27 mouse cellular contexts compared by ENCODE assay signal in genomic region chr10:59720017-59720416, GRCm38 (mm10). TPM values are rescaled to one million over a fixed set of nuclear protein-coding genes. Genes with fewer than 3 reads are reported as not detected.
DNase-seq lines count a peak whose midpoint lies in the region; ATAC-seq lines count a peak whose summit lies in the region.
"Had no signal": no experiment of that assay in that cellular context is flagged by ENCODE, and none has a peak within 500 bp of the region (broad histone marks: within the 10 kb centered on the region; RNA-seq: fewer than 3 reads in every experiment).

No protein-coding gene starts in this region.

- no peak overlapping the region for H3K4me2 ChIP-seq in kidney, embryonic 15.5 days
- H3K4me2 ChIP-seq in intestine, embryonic 16.5 days (ENCODE audit: low read depth, low read length) = no peak overlapping the region
- H3K4me2 ChIP-seq: embryonic facial prominence, embryonic 12.5 days; forebrain, embryonic 12.5 days had no signal

- peaks cover 31% of the 10 kb centered on the region for H3K4me1 ChIP-seq in kidney, embryonic 15.5 days
- peaks cover 94% of the 10 kb centered on the region for H3K4me1 ChIP-seq in megakaryocyte, embryonic 14.5 days
- peaks cover 16% of the 10 kb centered on the region; the same call in 1 of the 2 replicates for H3K4me1 ChIP-seq in intestine, embryonic 16.5 days (ENCODE audit: control insufficient read depth, insufficient read depth, low read length)

- H3K9me3 ChIP-seq in kidney, embryonic 15.5 days (replicated peaks) = no peaks in the 10 kb centered on the region
- H3K9me3 ChIP-seq in megakaryocyte, embryonic 14.5 days = no peaks in the 10 kb centered on the region
- H3K9me3 ChIP-seq in intestine, embryonic 16.5 days (ENCODE audit: control insufficient read depth, low read length) = no peaks in the 10 kb centered on the region
- H3K9me3 ChIP-seq: embryonic facial prominence, embryonic 10.5 days; embryonic facial prominence, embryonic 12.5 days; forebrain, embryonic 10.5 days; forebrain, embryonic 12.5 days; G1E had no signal

- no peak overlapping the region for H3K4me3 ChIP-seq in kidney, embryonic 15.5 days (replicated peaks)
- H3K4me3 ChIP-seq in megakaryocyte, embryonic 14.5 days (replicated peaks) = peak overlapping the region; percentile 76
- no peak overlapping the region for H3K4me3 ChIP-seq in intestine, embryonic 16.5 days (ENCODE audit: low read length)
- H3K4me3 ChIP-seq: embryonic facial prominence, embryonic 10.5 days; embryonic facial prominence, embryonic 12.5 days; erythroblast, embryonic 14.5 days; forebrain, embryonic 10.5 days; forebrain, embryonic 12.5 days had no signal

- DNase-seq in kidney, postnatal 14 days = no peak
- DNase-seq in NIH3T3 (ENCODE audit: low read depth) = peak; percentile 59
- no peak for DNase-seq in adrenal gland, adult 8-10 months
- no peak for DNase-seq in right cerebral cortex, postnatal 36 days (ENCODE audit: low spot score in 2 of 2)
- DNase-seq: adrenal gland, adult 2 months; adrenal gland, postnatal 14 days; adrenal gland, postnatal 36 days; B cell, adult 2 months; cerebellum, adult 11-12 months; cerebellum, adult 2 months; cerebellum, adult 9-10 months; cerebellum, postnatal 10 days; cerebellum, postnatal 25 days had no signal

- H3K27me3 ChIP-seq in kidney, embryonic 15.5 days = no peaks in the 10 kb centered on the region
- H3K27me3 ChIP-seq in megakaryocyte, embryonic 14.5 days (replicated peaks) = no peaks in the 10 kb centered on the region
- no peaks in the 10 kb centered on the region for H3K27me3 ChIP-seq in intestine, embryonic 16.5 days (replicated peaks; ENCODE audit: control insufficient read depth, insufficient read depth, low read length)
- H3K27me3 ChIP-seq: CH12.LX; embryonic facial prominence, embryonic 12.5 days; forebrain, embryonic 12.5 days had no signal

- 33% methylated on average over 7 of the region's 7 CpGs for WGBS in kidney, embryonic 15.5 days
- WGBS in intestine, embryonic 16.5 days = 65% methylated on average over 7 of the region's 7 CpGs

- H3K9ac ChIP-seq in kidney, embryonic 15.5 days = no peak overlapping the region
- no peak overlapping the region for H3K9ac ChIP-seq in intestine, embryonic 16.5 days (ENCODE audit: low read depth, low read length)
- H3K9ac ChIP-seq: embryonic facial prominence, embryonic 12.5 days; forebrain, embryonic 12.5 days had no signal

- H3K36me3 ChIP-seq in kidney, embryonic 15.5 days = no peaks in the 10 kb centered on the region
- H3K36me3 ChIP-seq in megakaryocyte, embryonic 14.5 days (replicated peaks; ENCODE audit: low read length) = peaks cover 87% of the 10 kb centered on the region
- no peaks in the 10 kb centered on the region for H3K36me3 ChIP-seq in intestine, embryonic 16.5 days (ENCODE audit: control insufficient read depth, insufficient read depth, low read length)
- H3K36me3 ChIP-seq: embryonic facial prominence, embryonic 10.5 days; embryonic facial prominence, embryonic 12.5 days; forebrain, embryonic 10.5 days; forebrain, embryonic 12.5 days had no signal

- ATAC-seq in kidney, embryonic 15.5 days (replicated peaks; ENCODE audit: low FRiP score) = 0 out of 2 replicates have a peak, but pooled peaks have one; percentile 25
- no peak for ATAC-seq in megakaryocyte, adult 5-6 weeks (ENCODE audit: poor library complexity, severe bottlenecking)
- ATAC-seq in intestine, embryonic 16.5 days = peak; percentile 55; the same call in 1 of the 2 replicates
- ATAC-seq: CD4-positive, CD25-positive, alpha-beta regulatory T cell, adult 4 months; forebrain, embryonic 14.5 days; forebrain, embryonic 16.5 days had no signal

- H3K27ac ChIP-seq in kidney, embryonic 15.5 days = no peak overlapping the region
- H3K27ac ChIP-seq in intestine, embryonic 16.5 days (ENCODE audit: low read length) = no peak overlapping the region
- H3K27ac ChIP-seq: embryonic facial prominence, embryonic 10.5 days; embryonic facial prominence, embryonic 12.5 days; forebrain, embryonic 10.5 days; forebrain, embryonic 12.5 days had no signal

RNA-seq across cellular contexts. Expression of gene Micu1, which starts 17.7 kb away (rescaled TPM):
- polyA plus RNA-seq in kidney, embryonic 15.5 days (2015; fragmentation: Nextera tagmentation; extraction: Ambion mirVana) = 78.1 and 83.8 TPM in 2 replicates
- 59.7 and 100 TPM in 2 replicates for polyA plus RNA-seq in megakaryocyte, embryonic 14.5 days (2012; ENCODE audit: insufficient read depth, low replicate concordance)
- total RNA-seq in megakaryocyte, adult 5-6 weeks (2015) = 29.7 and 34.2 TPM in 2 replicates
- 42.2 and 58.8 TPM in 2 replicates for total RNA-seq in megakaryocyte, adult 5-6 weeks (2017)
- 80.8 and 82.1 TPM in 2 replicates for polyA plus RNA-seq in intestine, embryonic 16.5 days (2015; fragmentation: Nextera tagmentation; extraction: Ambion mirVana)
- total RNA-seq in adrenal gland, adult 8-10 months (2022) = 10 to 100 TPM; 60.7 to 96.3 (median 74.9) TPM
